Mouse (Mus musculus): ENCODE data around the gene Dnajb9. TPM values are rescaled to one million over a fixed set of nuclear protein-coding genes. Genes with fewer than 3 reads are reported as not detected.
"Not testable (repeated sequence)": the region's sequence is repeated elsewhere in the genome, so short reads cannot be mapped to it uniquely, and the experiment has no call there.

Dnajb9 gene
- polyA plus RNA-seq, 1 experiment from 2014 or later = 37.1 TPM

- peak within 1 kb of the TSS; percentile 50 for H3K4me2 ChIP-seq (replicated peaks; ENCODE audit: low read depth, low read length)
- H3K27ac ChIP-seq (ENCODE audit: low read depth, low read length); ATAC-seq (ENCODE audit: low FRiP score); DNase-seq (ENCODE audit: low spot score); H3K9me3 ChIP-seq (ENCODE audit: control insufficient read depth, low read length); H3K27me3 ChIP-seq (ENCODE audit: control insufficient read depth, insufficient read depth, low read length); H3K4me1 ChIP-seq (replicated peaks; ENCODE audit: control insufficient read depth, insufficient read depth, low read length); H3K36me3 ChIP-seq (ENCODE audit: control insufficient read depth, insufficient read depth, low read length): not testable (repeated sequence)
- H3K9ac ChIP-seq (ENCODE audit: low read depth, low read length) = peak within 1 kb of the TSS; percentile 73
- H3K4me3 ChIP-seq (ENCODE audit: low read depth, low read length) = peak within 1 kb of the TSS; percentile 43
- 93% methylated on average over 2 of the region's 2 CpGs for WGBS
Observed at GRCm38 (mm10) chr12:44221070-44221469, 10.9 kb upstream of the Dnajb9 start, which contains the start of gene Pnpla8. TSS of gene Pnpla8 (plus strand) at chr12:44221370.

- no peaks in the 10 kb centered on the region for H3K27me3 ChIP-seq (ENCODE audit: control insufficient read depth, insufficient read depth, low read length)
- no peak overlapping the region for H3K4me3 ChIP-seq (ENCODE audit: low read depth, low read length)
- ATAC-seq (ENCODE audit: low FRiP score) = no peak
- 94% methylated on average over 3 of the region's 3 CpGs for WGBS
- H3K36me3 ChIP-seq (ENCODE audit: control insufficient read depth, insufficient read depth, low read length) = no peaks in the 10 kb centered on the region
- H3K4me1 ChIP-seq (replicated peaks; ENCODE audit: control insufficient read depth, insufficient read depth, low read length) = no peaks in the 10 kb centered on the region
- H3K27ac ChIP-seq (ENCODE audit: low read depth, low read length) = no peak overlapping the region
- H3K9ac ChIP-seq (ENCODE audit: low read depth, low read length) = no peak overlapping the region
- no peak overlapping the region for H3K4me2 ChIP-seq (replicated peaks; ENCODE audit: low read depth, low read length)
- no peak for DNase-seq (ENCODE audit: low spot score)
- no peaks in the 10 kb centered on the region for H3K9me3 ChIP-seq (ENCODE audit: control insufficient read depth, low read length)
Observed at GRCm38 (mm10) chr12:44211555-44211954, 1.4 kb upstream of the Dnajb9 start.

GRCm38 (mm10) chr12:44209141-44209823 lies 844 bp downstream of the Dnajb9 start:
- H3K4me2 ChIP-seq (replicated peaks; ENCODE audit: low read depth, low read length) = peak overlapping the region; percentile 43
- H3K27ac ChIP-seq (ENCODE audit: low read depth, low read length) = peak overlapping the region; percentile 86
- peak overlapping the region; percentile 90 for H3K9ac ChIP-seq (ENCODE audit: low read depth, low read length)
- H3K4me1 ChIP-seq (replicated peaks; ENCODE audit: control insufficient read depth, insufficient read depth, low read length) = no peaks in the 10 kb centered on the region
- peak; percentile 65 for DNase-seq (ENCODE audit: low spot score)
- no peaks in the 10 kb centered on the region for H3K9me3 ChIP-seq (ENCODE audit: control insufficient read depth, low read length)
- no peaks in the 10 kb centered on the region for H3K36me3 ChIP-seq (ENCODE audit: control insufficient read depth, insufficient read depth, low read length)
- WGBS = 1% methylated on average over 35 of the region's 37 CpGs
- no peak; the same call in 1 of the 2 replicates for ATAC-seq (ENCODE audit: low FRiP score)
- H3K4me3 ChIP-seq (ENCODE audit: low read depth, low read length) = peak overlapping the region; percentile 91
- no peaks in the 10 kb centered on the region for H3K27me3 ChIP-seq (ENCODE audit: control insufficient read depth, insufficient read depth, low read length)

GRCm38 (mm10) chr12:44197873-44198525 lies 12.1 kb downstream of the Dnajb9 start:
- Histone ChIP-seq H3K36me3 (ENCODE audit: control insufficient read depth, insufficient read depth, low read length) (no peaks in the 10 kb centered on the region), H3K27me3 (ENCODE audit: control insufficient read depth, insufficient read depth, low read length) (no peaks in the 10 kb centered on the region), H3K4me2 (replicated peaks; ENCODE audit: low read depth, low read length) (no peak overlapping the region), H3K27ac (ENCODE audit: low read depth, low read length) (no peak overlapping the region), H3K4me1 (replicated peaks; ENCODE audit: control insufficient read depth, insufficient read depth, low read length) (no peaks in the 10 kb centered on the region), H3K9me3 (ENCODE audit: control insufficient read depth, low read length) (no peaks in the 10 kb centered on the region), H3K9ac (ENCODE audit: low read depth, low read length) (no peak overlapping the region), H3K4me3 (ENCODE audit: low read depth, low read length) (no peak overlapping the region)
- ATAC-seq (ENCODE audit: low FRiP score) (no peak), DNase-seq (ENCODE audit: low spot score) (no peak)
- WGBS = 70% methylated on average over 4 of the region's 4 CpGs

GRCm38 (mm10) chr12:44181081-44181982 lies 28.8 kb downstream of the Dnajb9 start:
- 62% methylated on average over 9 of the region's 9 CpGs for WGBS
- Histone ChIP-seq H3K9me3 (ENCODE audit: control insufficient read depth, low read length) (no peaks in the 10 kb centered on the region), H3K9ac (ENCODE audit: low read depth, low read length) (no peak overlapping the region), H3K4me1 (replicated peaks; ENCODE audit: control insufficient read depth, insufficient read depth, low read length) (no peaks in the 10 kb centered on the region), H3K4me3 (ENCODE audit: low read depth, low read length) (no peak overlapping the region), H3K27ac (ENCODE audit: low read depth, low read length) (no peak overlapping the region), H3K4me2 (replicated peaks; ENCODE audit: low read depth, low read length) (no peak overlapping the region), H3K36me3 (ENCODE audit: control insufficient read depth, insufficient read depth, low read length) (no peaks in the 10 kb centered on the region), H3K27me3 (ENCODE audit: control insufficient read depth, insufficient read depth, low read length) (no peaks in the 10 kb centered on the region)
- DNase-seq (ENCODE audit: low spot score) (peak; percentile 66), ATAC-seq (ENCODE audit: low FRiP score) (peak; percentile 87)

GRCm38 (mm10) chr12:44177038-44177355 lies 33.1 kb downstream of the Dnajb9 start:
- 0 out of 2 replicates have a peak overlapping the region, but pooled peaks have one; percentile 0 for H3K27ac ChIP-seq (ENCODE audit: low read depth, low read length)
- ATAC-seq (ENCODE audit: low FRiP score) (peak; percentile 57), DNase-seq (ENCODE audit: low spot score) (peak; percentile 16)
- no peak overlapping the region for H3K9ac ChIP-seq (ENCODE audit: low read depth, low read length)
- no peak overlapping the region for H3K4me2 ChIP-seq (replicated peaks; ENCODE audit: low read depth, low read length)
- no peaks in the 10 kb centered on the region for H3K9me3 ChIP-seq (ENCODE audit: control insufficient read depth, low read length)
- H3K4me1 ChIP-seq (replicated peaks; ENCODE audit: control insufficient read depth, insufficient read depth, low read length) = no peaks in the 10 kb centered on the region
- no peaks in the 10 kb centered on the region for H3K36me3 ChIP-seq (ENCODE audit: control insufficient read depth, insufficient read depth, low read length)
- 46% methylated on average over 2 of the region's 2 CpGs for WGBS
- no peaks in the 10 kb centered on the region for H3K27me3 ChIP-seq (ENCODE audit: control insufficient read depth, insufficient read depth, low read length)
- no peak overlapping the region for H3K4me3 ChIP-seq (ENCODE audit: low read depth, low read length)

- Histone ChIP-seq H3K4me3 (ENCODE audit: low read depth, low read length) (no peak overlapping the region), H3K9me3 (ENCODE audit: control insufficient read depth, low read length) (no peaks in the 10 kb centered on the region), H3K27ac (ENCODE audit: low read depth, low read length) (peak overlapping the region; percentile 47), H3K9ac (ENCODE audit: low read depth, low read length) (no peak overlapping the region), H3K4me2 (replicated peaks; ENCODE audit: low read depth, low read length) (peak overlapping the region; percentile 15; the same call in 1 of the 2 replicates), H3K27me3 (ENCODE audit: control insufficient read depth, insufficient read depth, low read length) (no peaks in the 10 kb centered on the region), H3K36me3 (ENCODE audit: control insufficient read depth, insufficient read depth, low read length) (no peaks in the 10 kb centered on the region), H3K4me1 (replicated peaks; ENCODE audit: control insufficient read depth, insufficient read depth, low read length) (no peaks in the 10 kb centered on the region)
- ATAC-seq (ENCODE audit: low FRiP score) = peak; percentile 51
- 37% methylated on average over 10 of the region's 10 CpGs for WGBS
- DNase-seq (ENCODE audit: low spot score) = peak; percentile 29
Observed at GRCm38 (mm10) chr12:44176331-44177037, 33.6 kb downstream of the Dnajb9 start.

- no peaks in the 10 kb centered on the region for H3K27me3 ChIP-seq (ENCODE audit: control insufficient read depth, insufficient read depth, low read length)
Observed at GRCm38 (mm10) chr12:44166949-44167348, 43.2 kb downstream of the Dnajb9 start.

More at GRCm38 (mm10) chr12:44166949-44167348, 43.2 kb downstream of the Dnajb9 start:
- Histone ChIP-seq H3K4me1 (replicated peaks; ENCODE audit: control insufficient read depth, insufficient read depth, low read length) (no peaks in the 10 kb centered on the region), H3K9me3 (ENCODE audit: control insufficient read depth, low read length) (no peaks in the 10 kb centered on the region), H3K27ac (ENCODE audit: low read depth, low read length) (no peak overlapping the region), H3K36me3 (ENCODE audit: control insufficient read depth, insufficient read depth, low read length) (no peaks in the 10 kb centered on the region), H3K4me3 (ENCODE audit: low read depth, low read length) (no peak overlapping the region), H3K9ac (ENCODE audit: low read depth, low read length) (no peak overlapping the region), H3K4me2 (replicated peaks; ENCODE audit: low read depth, low read length) (no peak overlapping the region)
- DNase-seq (ENCODE audit: low spot score) (peak; percentile 82), ATAC-seq (ENCODE audit: low FRiP score) (peak; percentile 66; the same call in 1 of the 2 replicates)

Measured in hindbrain, embryonic 11.5 days (tissue).